Mouse (Mus musculus) liver, embryonic 11.5 days (tissue): ENCODE results near the gene Hivep2. TPM values are rescaled to one million over a fixed set of nuclear protein-coding genes. Genes with fewer than 3 reads are reported as not detected.

ENCODE experiments used
- ATAC-seq: fragments of 200-750 bp; cut with Nextera tagmentation; replicated peaks from 2 replicates; pipeline ENCODE4 v1.8.0; 2017; ENCODE audit warnings: moderate number of reproducible peaks, mild to moderate bottlenecking, moderate TSS enrichment, moderate library complexity; ENCODE audit not compliant: low FRiP score
- DNase-seq: peaks from one replicate; pipeline ENCODE4 v3.0.0-alpha.2; 2017; ENCODE audit warnings: low spot score
- H3K27ac ChIP-seq: fragments of 300-500 bp; sonication (generic); 2 replicates; pipeline ENCODE4 v1.5.1; 2014; ENCODE audit warnings: mild to moderate bottlenecking, low read depth, low read length, control low read depth
- H3K27me3 ChIP-seq: fragments of 300-500 bp; sonication (generic); replicated peaks from 2 replicates; pipeline ENCODE4 v1.6.1; 2014; ENCODE audit warnings: low read length, mixed read lengths; ENCODE audit not compliant: control insufficient read depth, insufficient read depth
- H3K36me3 ChIP-seq: fragments of 300-500 bp; sonication (generic); 2 replicates; pipeline ENCODE4 v1.6.1; 2014; ENCODE audit warnings: mild to moderate bottlenecking, low read length, moderate library complexity, mixed read lengths; ENCODE audit not compliant: control insufficient read depth, insufficient read depth
- H3K4me1 ChIP-seq: fragments of 300-500 bp; sonication (generic); replicated peaks from 2 replicates; pipeline ENCODE4 v1.6.1; 2014; ENCODE audit warnings: low read length, mixed read lengths; ENCODE audit not compliant: control insufficient read depth, insufficient read depth
- H3K4me2 ChIP-seq: fragments of 300-500 bp; sonication (generic); 2 replicates; pipeline ENCODE4 v1.6.1; 2014; ENCODE audit warnings: mild to moderate bottlenecking, control low read depth, moderate library complexity
- H3K4me3 ChIP-seq: fragments of 300-500 bp; sonication (generic); 2 replicates; pipeline ENCODE4 v1.5.1; 2014; ENCODE audit warnings: low read depth, low read length, control low read depth
- H3K9ac ChIP-seq: fragments of 300-500 bp; sonication (generic); 2 replicates; pipeline ENCODE4 v1.6.1; 2014; ENCODE audit warnings: low read depth, low read length, control low read depth
- H3K9me3 ChIP-seq: fragments of 300-500 bp; sonication (generic); 2 replicates; pipeline ENCODE4 v1.6.1; 2016; ENCODE audit warnings: low read length, inconsistent platforms, mixed read lengths; ENCODE audit not compliant: control insufficient read depth
- WGBS: fragments of 180-500 bp; shearing (Covaris S2); extraction: QIAGEN DNeasy Blood & Tissue Kit; methylation state at CpG from one replicate; pipeline ENCODE4 v1.1.7; 2014; 5-methylcytosine and 5-hydroxymethylcytosine counted together
- polyA plus RNA-seq: library from polyadenylated mRNA; unstranded; fragments of >200 nt; fragmentation: Nextera tagmentation; extraction: Ambion mirVana; gene quantifications from 2 replicates; pipeline ENCODE4 v1.2.1, GENCODE M21; 2014

Gene Hivep2
- polyA plus RNA-seq, 1 experiment from 2014 or later, result 2.2 TPM

DNA sequence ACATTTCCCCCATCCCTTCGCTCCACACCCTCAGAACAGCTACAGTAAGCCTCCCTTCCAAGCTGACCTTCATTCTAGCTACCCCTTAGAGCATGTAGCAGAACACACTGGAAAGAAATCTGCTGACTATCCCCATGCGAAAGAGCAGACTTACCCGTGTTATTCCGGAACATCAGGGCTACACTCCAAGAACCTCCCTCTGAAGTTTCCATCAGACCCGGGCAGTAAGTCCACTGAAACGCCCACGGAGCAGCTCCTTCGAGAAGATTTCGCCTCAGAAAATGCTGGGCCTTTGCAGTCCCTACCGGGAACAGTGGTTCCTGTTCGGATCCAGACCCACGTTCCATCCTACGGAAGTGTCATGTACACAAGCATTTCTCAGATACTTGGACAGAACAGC, 165.4 kb downstream of the Hivep2 start:
- no peak for ATAC-seq

DNA sequence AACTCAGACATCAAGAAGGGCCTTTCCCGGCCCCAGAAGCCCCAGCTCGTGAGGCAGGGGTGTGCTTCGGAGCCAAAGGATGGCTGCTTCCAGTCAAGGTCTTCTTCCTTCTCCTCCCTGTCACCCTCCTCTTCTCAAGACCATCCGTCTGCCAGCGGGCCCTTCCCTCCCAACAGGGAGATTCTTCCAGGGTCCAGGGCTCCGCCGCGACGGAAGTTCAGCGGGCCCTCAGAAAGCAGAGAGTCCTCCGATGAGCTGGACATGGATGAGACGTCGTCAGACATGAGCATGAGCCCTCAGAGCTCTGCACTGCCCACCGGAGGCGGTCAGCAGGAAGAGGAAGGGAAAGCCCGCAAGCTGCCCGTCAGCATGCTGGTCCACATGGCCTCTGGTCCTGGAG, 166.2 kb downstream of the Hivep2 start:
- Histone ChIP-seq H3K9ac (no peak overlapping the region), H3K27ac (no peak overlapping the region), H3K4me2 (no peak overlapping the region), H3K4me3 (no peak overlapping the region), H3K27me3 (no peaks in the 10 kb centered on the region), H3K36me3 (no peaks in the 10 kb centered on the region), H3K4me1 (no peaks in the 10 kb centered on the region), H3K9me3 (no peaks in the 10 kb centered on the region)
- WGBS, result 90% methylated on average over 17 of the region's 17 CpGs
- DNase-seq (no peak), ATAC-seq (no peak)

More for the DNA sequence above, 165.4 kb downstream of the Hivep2 start:
- WGBS, result 92% methylated on average over 13 of the region's 13 CpGs
- no peak overlapping the region for H3K9ac ChIP-seq
- H3K27me3 ChIP-seq, result no peaks in the 10 kb centered on the region
- H3K27ac ChIP-seq, result no peak overlapping the region
- no peaks in the 10 kb centered on the region for H3K36me3 ChIP-seq
- no peaks in the 10 kb centered on the region for H3K4me1 ChIP-seq
- no peak overlapping the region for H3K4me3 ChIP-seq
- H3K4me2 ChIP-seq, result no peak overlapping the region
- no peaks in the 10 kb centered on the region for H3K9me3 ChIP-seq
- no peak for DNase-seq

DNA sequence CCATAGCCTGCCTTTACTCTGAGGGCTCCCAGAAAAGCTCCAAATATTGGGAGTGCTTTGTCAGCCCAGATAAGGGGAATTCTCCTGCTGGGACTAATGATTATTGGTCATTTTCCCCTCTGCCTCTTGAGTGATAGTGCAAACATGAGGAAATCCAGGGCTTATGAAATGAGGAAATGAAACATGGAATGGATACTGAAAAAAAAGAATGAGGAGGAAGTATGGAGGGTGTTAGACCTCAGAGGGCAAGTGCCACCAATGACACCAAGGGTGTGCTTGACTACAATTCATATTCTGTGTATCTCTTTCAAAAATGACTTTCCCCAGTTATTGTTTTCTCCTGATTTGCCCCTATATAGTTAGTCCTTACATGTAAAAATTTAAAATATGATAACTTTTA, 167.1 kb downstream of the Hivep2 start:
- DNase-seq, result no peak
- no peak overlapping the region for H3K9ac ChIP-seq
- ATAC-seq, result no peak
- H3K27ac ChIP-seq, result no peak overlapping the region
- no peaks in the 10 kb centered on the region for H3K27me3 ChIP-seq
- no peaks in the 10 kb centered on the region for H3K9me3 ChIP-seq
- no peak overlapping the region for H3K4me2 ChIP-seq
- H3K4me3 ChIP-seq, result no peak overlapping the region
- no peaks in the 10 kb centered on the region for H3K36me3 ChIP-seq
- no peaks in the 10 kb centered on the region for H3K4me1 ChIP-seq

DNA sequence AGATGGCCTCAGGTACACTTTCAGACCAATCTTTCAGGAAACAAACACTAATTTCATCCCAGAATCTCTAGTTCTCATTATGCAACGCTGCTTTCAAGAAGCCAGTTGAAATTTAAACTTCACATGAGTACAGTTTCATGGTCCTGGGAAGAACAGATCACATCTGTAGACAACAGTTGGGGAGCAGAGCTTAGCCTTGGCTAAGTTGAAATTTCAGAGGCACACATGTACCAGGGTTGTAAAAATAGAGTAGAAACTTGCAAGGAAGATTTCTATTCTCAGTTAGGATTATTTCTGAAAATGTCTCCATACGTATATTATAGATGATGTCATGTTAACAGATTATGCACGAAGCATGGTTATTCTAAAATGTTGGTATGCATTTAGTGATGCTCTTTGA, 172.8 kb downstream of the Hivep2 start:
- H3K4me3 ChIP-seq, result no peak overlapping the region
- H3K4me1 ChIP-seq, result no peaks in the 10 kb centered on the region
- WGBS, result 83% methylated on average over 3 of the region's 3 CpGs
- no peaks in the 10 kb centered on the region for H3K9me3 ChIP-seq
- H3K27ac ChIP-seq, result no peak overlapping the region
- H3K27me3 ChIP-seq, result no peaks in the 10 kb centered on the region
- DNase-seq (no peak), ATAC-seq (no peak)
- no peak overlapping the region for H3K4me2 ChIP-seq
- H3K9ac ChIP-seq, result no peak overlapping the region
- no peaks in the 10 kb centered on the region for H3K36me3 ChIP-seq

DNA sequence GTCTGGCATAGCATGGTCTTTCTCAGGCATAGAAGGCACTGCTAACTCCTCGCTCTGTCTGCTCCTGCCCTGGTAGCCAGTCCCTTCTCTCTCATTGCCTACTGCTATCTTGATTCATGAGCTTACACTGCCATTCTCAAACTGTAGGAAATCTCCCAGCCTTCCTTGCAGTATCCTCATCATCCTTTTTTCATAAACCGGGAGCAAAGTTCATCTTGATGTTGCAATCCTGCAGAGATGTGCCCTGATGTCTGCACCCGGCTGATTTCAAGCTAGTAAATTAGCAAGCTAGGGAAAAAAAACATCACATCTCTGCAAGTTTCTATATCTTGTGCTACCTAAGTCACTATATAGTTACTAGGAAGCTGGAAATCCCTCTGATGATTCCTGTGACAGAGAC, 179.0 kb downstream of the Hivep2 start:
- H3K36me3 ChIP-seq, result no peaks in the 10 kb centered on the region
- H3K27ac ChIP-seq, result no peak overlapping the region
- WGBS, result 65% methylated on average over 3 of the region's 3 CpGs
- ATAC-seq (no peak), DNase-seq (no peak)
- H3K9me3 ChIP-seq, result no peaks in the 10 kb centered on the region
- H3K4me3 ChIP-seq, result no peak overlapping the region
- H3K4me2 ChIP-seq, result no peak overlapping the region
- H3K9ac ChIP-seq, result no peak overlapping the region
- no peaks in the 10 kb centered on the region for H3K27me3 ChIP-seq
- no peaks in the 10 kb centered on the region for H3K4me1 ChIP-seq

DNA sequence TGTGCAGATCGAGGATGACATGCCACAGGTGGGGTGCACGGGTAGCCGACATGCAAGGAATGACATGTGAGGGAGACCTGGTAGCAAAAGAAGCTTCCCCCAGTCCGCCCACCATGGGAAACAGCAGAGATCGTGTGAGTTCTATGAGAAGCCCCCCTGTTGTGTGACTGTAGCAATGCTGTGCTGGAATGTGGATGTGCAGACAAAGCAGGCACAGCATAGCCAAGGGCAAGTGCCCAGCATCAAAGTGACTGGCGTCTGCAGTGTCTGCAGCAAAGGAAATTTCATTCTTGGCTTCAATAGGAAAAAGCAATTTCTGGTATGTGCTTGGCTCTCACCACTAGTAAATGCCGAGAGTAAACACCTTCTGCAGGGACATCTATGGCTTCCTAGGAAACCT, 199.0 kb downstream of the Hivep2 start:
- H3K4me1 ChIP-seq, result no peaks in the 10 kb centered on the region
- no peaks in the 10 kb centered on the region for H3K9me3 ChIP-seq
- 62% methylated on average over 7 of the region's 7 CpGs for WGBS
- no peak overlapping the region for H3K27ac ChIP-seq
- no peaks in the 10 kb centered on the region for H3K36me3 ChIP-seq
- no peak overlapping the region for H3K4me3 ChIP-seq
- ATAC-seq (no peak), DNase-seq (no peak)
- H3K4me2 ChIP-seq, result no peak overlapping the region
- no peak overlapping the region for H3K9ac ChIP-seq
- H3K27me3 ChIP-seq, result no peaks in the 10 kb centered on the region

DNA sequence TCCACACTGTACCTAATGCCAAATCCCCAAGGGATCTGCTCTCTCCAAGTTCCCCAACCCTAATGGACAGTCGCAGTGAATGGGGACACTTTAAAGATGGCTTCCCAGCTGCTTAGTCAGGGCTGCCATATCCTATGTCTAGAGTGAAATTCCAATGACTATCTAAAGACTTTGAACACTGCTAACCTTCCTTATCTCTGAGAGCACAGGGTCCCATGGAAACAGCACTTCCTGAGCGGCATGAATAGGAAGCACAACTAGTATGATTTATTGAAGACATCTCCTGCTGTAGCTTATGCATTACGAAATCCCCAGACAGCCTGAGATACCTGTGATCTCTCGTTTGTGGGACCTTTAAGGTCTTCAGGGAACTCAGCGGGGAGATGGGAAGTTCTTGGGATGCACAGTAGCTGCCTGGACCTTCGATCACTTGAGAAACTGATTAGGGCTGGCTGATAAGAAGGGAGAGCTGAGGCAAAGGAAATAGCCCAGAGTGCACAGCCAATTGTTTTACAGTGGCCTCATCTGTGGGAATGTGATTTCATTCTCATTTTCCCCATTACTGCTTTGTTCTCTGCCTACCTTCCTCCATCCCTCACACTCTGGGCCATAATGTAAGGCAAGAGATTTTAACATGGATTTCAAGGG, 202.4 kb downstream of the Hivep2 start:
- WGBS, result 34% methylated on average over 6 of the region's 6 CpGs
- Histone ChIP-seq H3K4me2 (no peak overlapping the region), H3K9me3 (no peaks in the 10 kb centered on the region), H3K27me3 (no peaks in the 10 kb centered on the region), H3K36me3 (no peaks in the 10 kb centered on the region), H3K27ac (no peak overlapping the region), H3K4me1 (no peaks in the 10 kb centered on the region), H3K9ac (no peak overlapping the region), H3K4me3 (no peak overlapping the region)
- no peak for ATAC-seq
- DNase-seq, result no peak

DNA sequence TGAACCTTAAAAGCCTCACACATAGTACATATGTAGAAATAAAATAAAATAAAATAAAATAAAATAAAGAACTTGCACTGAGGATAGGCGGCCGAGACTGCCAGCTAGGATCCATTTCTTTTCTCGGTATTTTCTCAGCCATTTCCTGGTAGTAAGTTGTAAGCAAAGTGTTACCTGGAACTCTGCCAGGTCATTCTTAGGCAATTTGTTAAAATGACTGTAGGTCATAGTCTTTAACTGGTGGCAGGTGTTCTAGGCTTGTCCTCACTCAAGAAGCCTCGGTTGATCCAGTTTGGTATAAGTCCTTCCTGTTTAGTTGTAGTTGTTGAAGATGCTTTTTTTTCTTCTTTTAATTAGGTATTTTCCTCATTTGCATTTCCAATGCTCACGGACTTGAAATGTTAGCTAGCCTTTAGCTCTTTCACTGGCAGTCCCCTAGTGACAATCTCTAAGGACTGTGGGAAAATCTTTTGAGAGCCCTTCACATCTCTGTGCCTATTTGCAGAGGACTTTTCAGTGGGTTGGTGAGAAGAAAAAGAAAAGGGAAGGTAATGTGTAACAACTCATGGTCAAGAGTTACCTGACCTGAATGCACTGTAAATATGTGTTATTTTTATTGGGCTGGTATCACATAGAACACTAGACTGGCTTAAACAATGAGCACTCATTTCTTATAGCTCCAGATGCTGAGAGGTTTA, 203.1 kb downstream of the Hivep2 start:
- Histone ChIP-seq H3K4me1 (no peaks in the 10 kb centered on the region), H3K36me3 (no peaks in the 10 kb centered on the region), H3K27me3 (no peaks in the 10 kb centered on the region), H3K4me3 (no peak overlapping the region), H3K27ac (no peak overlapping the region), H3K4me2 (no peak overlapping the region), H3K9me3 (no peaks in the 10 kb centered on the region), H3K9ac (no peak overlapping the region)
- no peak for ATAC-seq
- 77% methylated on average over 5 of the region's 5 CpGs for WGBS
- DNase-seq, result no peak

DNA sequence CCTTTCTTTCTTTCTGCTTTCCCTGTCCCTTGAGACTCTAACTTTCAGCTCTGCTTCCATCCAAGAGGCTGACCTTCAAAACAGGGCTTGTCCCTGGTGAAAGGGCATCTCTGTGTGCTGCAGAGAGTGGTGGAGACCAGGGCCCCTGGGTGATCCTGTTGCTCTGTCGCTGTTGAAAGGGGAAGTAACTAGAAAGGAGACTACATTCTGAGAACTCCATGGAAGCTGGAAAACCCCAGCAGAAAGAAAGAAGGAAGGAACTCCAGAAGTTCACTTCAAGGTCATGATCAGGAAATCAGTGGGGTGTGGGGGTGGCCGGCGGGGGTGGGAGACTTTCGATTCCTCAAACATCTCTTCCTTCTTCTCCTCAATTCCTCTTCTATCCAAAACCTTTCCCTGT, 208.2 kb downstream of the Hivep2 start:
- WGBS, result 49% methylated on average over 4 of the region's 4 CpGs
- Histone ChIP-seq H3K27ac (no peak overlapping the region), H3K9ac (no peak overlapping the region), H3K4me3 (no peak overlapping the region), H3K4me1 (no peaks in the 10 kb centered on the region), H3K4me2 (no peak overlapping the region), H3K27me3 (no peaks in the 10 kb centered on the region), H3K9me3 (no peaks in the 10 kb centered on the region), H3K36me3 (no peaks in the 10 kb centered on the region)
- DNase-seq, result no peak
- ATAC-seq, result no peak
